Mouse (Mus musculus): Measurements from ENCODE around the gene Tbx20. TPM values are rescaled to one million over a fixed set of nuclear protein-coding genes. Genes with fewer than 3 reads are reported as not detected.

The Tbx20 gene
- not detected for polyA plus RNA-seq (2017; shearing (Covaris generic))

DNA sequence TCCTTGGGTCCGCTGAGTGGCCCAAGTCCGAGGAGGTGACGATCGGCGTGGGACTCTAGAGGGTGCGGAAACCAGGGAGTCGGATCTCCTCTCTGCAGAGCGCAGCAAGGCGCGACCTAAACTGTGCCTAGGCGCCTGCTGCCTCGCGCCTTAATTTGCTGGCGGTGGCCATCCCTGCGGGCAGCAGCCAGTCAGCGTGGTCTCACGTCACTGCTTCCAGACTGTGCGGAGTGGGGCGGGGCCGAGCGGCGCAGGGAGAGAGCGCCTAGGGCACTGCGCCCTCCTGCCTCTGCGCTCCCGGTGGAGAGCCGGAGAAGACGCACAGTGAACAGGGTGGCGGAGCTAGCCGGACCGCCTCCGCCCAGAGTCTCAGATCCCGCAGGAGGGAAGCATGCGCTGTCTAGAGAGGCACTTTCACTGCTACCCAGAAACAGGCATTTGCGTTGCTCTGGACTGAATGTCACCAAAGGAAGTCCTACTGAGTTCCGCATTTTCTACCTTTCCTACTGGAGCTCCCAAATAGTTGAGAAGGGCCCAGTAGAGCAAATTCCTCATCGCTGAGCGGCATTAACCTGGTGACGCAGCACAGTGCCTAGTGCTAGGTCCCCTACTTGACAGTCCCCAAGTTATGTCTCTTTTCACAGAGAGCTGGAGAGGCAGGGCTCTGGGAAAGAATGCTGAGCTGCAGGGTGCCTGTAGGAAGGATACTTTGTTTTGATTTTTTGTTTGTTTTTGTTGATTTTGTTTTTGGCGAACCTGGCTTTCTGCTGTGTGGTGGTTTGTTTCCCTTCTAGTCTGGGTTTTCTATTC lies at the start of gene Tbx20:
Gene Tbx20, minus strand, starts transcription at position 144 of the 810 bp plus-strand sequence.
- no peak for ATAC-seq

GRCm38 (mm10) chr9:24818511-24818910 lies 44.4 kb upstream of the Tbx20 start:
- ATAC-seq, result no peak

GRCm38 (mm10) chr9:24812461-24812860 lies 38.4 kb upstream of the Tbx20 start:
- no peak for ATAC-seq

- no peak for ATAC-seq
These were observed 18.0 kb upstream of the Tbx20 start for GRCm38 (mm10) chr9:24792110-24792509.

DNA sequence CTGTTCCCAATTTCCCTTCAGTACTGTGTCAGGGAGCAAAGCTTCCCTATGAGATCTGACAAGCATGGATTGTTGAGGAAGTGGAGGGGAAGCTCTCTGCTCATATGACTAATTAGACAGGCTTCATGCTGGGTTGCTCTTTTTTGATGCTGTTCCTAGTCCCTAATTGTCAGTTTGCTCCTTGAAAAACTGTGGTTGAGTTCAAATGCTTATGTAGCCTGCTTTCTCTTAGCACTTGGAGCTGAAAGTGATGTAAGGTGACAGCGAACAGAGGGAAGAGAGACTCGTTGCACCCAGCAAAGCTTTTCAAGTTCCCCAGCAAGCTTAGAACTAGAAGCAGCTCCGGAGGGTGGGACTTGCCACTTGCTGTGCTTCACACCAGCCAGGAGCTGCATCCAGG lies 15.3 kb upstream of the Tbx20 start:
- no peak for ATAC-seq

DNA sequence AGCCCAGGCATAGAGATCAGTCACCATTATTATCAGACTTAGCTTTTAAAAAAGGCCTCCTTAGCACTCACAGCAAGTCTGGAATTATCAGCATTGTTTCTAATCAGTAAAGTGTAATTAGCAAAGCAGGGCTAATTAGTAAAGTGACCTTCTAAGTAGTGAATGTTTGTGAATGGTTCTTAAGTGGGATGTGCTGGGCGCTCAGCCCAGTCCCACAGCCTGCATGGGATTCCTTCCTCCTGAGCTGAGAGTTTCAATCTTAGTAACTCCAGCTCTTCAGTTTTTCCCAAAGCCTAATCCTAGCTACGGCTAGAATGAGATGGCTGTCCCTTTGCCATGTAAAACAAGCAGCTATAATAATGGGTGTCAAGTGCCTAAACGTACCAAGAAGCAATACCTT lies 8.2 kb upstream of the Tbx20 start:
- no peak for ATAC-seq

- no peak for ATAC-seq
These were observed 6.9 kb upstream of the Tbx20 start for GRCm38 (mm10) chr9:24780929-24781441.

DNA sequence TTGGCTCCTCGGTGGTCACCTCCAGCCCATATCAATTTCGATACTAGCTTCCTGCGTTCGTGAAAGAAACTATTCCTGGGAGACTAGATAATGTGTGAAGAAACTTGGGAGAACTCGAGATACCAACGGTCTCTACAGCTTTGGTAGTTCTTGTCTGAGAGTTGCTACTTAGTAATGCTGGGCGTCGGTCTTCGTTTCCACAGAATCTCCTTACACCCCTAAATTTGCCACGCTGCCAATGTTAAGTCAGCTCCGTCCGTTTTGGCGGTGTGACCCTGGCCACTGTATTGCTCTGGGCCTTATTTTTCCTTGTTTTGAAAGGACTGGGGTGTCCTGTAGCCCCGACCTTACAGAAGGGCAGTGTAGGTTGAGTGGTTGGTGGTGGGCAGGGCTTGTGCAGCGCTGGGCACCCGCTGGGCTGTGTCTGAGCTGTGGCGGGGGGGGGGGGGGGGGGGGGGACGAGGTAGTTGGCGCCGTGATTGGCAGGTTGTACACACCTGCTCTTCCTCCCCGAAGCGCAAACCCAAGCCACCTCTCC lies 6.4 kb upstream of the Tbx20 start:
- no peak for ATAC-seq

- no peak for ATAC-seq
These were observed 5.9 kb upstream of the Tbx20 start for GRCm38 (mm10) chr9:24779975-24780374.

GRCm38 (mm10) chr9:24778571-24778970 lies 4.5 kb upstream of the Tbx20 start:
- no peak for ATAC-seq

DNA sequence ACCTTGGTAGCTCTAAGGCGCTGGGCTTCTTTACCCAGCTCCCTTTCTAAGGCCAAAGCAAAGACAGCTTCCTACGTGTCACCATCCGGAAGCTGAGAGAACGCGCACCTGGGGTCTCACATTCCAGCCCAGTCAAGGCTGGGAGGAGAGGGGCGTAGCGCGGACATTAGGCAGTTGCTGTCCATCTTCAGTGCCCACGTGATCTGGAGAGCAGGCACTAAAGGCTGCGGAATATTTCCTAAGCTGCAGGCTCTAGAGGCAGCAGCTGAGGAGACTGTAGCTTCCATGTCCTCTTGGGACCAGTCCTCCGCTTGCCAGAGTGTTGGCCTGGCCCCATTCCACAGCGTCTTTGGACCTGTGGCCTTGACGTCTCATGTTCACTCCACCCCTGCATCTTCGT lies 3.9 kb upstream of the Tbx20 start:
- no peak for ATAC-seq

DNA sequence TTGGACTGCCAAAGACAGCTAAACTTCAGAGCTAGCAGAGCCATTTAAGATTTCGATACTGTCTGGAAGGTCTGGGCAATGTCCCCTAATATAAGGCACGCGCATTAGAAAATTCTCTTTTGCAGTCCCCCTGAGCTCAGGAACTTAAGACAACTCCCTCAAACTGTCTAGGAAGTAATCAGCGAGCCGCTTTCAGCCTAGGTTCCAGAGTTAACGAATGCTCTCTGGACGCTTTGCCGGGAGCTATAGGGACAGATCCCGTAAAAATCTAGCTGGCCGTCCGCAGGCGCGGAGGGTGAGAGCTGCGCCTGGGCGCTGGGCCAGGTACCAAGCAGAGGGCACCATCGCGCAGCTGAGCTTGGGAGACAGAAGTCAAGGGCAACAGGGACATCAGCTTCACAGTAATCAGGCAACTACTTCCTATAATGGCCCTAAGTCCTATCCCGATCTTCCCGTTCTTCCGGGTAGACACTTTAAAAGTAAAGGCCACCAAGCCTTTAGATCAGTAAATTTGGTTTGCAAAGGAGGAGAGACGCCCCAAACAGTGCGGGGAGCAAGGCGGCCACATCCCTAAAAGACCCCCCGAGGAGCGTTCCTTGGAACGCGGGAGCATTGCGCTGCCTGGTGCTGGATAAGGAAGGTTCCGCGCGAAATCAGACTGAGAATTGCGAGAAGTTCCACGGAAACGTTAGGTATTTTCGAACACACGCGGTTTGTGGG lies 3.2 kb upstream of the Tbx20 start:
- ATAC-seq, result no peak

DNA sequence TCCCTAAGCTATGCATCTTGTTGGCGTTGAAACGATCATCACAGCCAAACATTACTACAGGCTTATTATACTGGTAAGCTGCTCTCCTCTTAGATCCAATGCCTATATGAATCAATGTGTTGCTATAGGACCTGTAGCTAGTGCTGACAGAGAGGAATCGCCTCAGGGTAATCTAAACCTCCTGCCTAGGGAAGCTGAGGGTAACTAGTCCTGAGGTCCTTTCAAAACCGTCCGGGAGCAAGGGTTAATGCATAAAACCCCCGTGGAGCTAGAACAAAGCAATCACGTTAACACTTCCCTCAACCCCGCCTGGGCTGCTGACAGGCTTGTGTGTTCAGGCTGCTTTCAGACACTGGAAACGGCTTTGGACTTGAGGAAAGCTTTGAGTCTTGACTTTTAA lies 2.4 kb upstream of the Tbx20 start:
- no peak for ATAC-seq

DNA sequence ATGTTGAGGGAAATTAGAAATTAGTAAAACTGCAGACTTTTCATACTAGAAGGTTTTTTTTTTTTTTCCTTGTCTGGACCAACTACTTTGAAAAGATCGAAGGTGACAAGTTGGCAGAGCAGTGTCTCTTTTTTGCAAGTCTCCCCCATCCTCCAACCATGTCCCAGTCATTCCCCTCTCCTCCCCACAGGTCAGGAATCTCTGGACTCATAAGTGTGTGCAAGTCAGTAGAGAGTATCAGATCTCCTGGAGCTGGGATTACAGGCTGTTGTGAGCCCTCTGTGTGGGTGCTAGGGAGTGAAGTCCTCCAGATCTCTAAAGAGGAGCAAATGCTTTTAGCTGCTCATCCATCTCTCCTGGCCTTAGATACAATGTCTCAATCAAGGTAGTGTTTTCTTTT lies 1.5 kb upstream of the Tbx20 start:
- ATAC-seq, result no peak

GRCm38 (mm10) chr9:24775001-24775400 lies 898 bp upstream of the Tbx20 start:
- ATAC-seq, result no peak

- ATAC-seq, result no peak
These were observed 434 bp downstream of the Tbx20 start for GRCm38 (mm10) chr9:24773669-24774068.

DNA sequence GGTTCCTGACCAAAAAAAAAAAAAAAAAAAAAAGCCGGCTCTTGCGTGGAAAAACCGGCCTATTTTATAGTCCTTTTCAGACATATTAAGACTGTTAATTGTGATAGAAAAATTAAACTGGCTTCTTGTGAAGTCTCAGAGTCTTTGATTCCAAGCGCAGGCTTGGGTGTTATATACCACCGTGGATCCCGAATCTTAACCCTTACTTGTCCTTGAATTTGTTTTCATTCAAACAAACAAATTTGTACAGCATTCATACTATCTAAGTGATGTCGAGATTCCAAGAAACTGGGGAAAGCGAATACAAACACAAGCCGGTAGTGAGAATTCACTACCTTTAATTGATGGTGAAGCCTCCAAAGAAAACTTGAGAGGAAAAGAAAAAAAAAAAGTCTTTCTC lies 932 bp downstream of the Tbx20 start:
- ATAC-seq, result no peak

GRCm38 (mm10) chr9:24772431-24773120 lies 1.5 kb downstream of the Tbx20 start:
- no peak for ATAC-seq

- no peak for ATAC-seq
These were observed 2.4 kb downstream of the Tbx20 start for GRCm38 (mm10) chr9:24771713-24772112.

DNA sequence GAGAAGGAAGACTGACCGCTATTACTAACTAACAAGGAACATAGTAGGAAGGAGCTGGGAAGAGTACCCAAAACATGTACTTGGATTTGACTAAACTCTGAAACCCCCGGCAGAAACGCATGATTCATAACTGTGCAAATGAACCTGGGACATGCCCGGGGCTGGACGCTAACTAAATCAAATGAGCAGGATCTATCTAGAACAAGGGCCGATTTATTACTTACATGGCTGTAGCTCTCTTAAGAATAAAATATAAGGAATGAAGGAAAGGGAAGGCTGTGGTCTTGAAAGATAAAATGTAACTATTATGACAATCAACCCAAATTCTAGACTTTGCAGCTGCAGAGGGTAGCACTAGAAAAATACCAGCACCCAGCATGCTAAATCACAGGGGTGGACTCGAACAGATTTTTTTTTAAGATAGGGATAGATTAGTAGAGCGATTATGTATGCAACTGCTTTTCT lies 3.1 kb downstream of the Tbx20 start:
- no peak for ATAC-seq

DNA sequence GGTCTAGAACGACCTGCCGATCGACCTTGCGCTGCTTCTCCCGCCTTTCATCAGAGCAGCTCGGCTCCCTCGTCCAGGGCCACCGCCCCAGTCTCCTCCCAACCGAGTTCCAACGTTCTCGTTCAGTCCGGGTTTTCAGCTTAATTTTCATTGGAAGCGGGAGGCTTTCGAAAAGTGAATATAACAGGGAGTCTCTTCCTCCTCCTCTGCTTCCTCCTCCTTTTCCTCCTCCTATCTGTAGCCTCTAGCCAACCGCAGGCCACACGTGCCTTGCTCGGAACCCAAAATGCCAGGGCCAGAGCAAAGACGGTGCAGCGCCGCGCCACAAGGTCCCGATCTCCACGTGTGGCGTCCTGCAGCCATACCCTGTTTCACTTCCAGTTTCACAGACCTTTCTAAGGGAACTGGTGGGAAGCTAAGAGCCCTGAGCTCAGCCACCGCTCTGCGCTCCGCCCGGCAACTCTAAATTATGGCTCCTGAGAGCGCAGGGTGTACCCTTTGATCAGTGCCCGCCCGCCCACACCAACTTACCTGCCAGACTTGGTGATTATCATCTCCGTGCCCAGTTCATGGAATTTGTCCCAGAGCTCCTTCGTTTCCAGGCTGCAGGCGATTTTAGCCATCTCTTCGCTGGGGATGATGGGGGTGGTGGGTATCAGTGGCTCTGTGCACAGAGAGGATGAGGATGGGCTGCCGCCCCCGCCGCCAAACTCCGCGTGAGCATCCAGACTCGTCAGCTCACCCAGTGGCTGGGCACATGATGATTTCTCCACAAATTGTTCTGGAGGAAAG lies 3.8 kb downstream of the Tbx20 start:
- ATAC-seq, result no peak

- ATAC-seq, result no peak
These were observed 4.5 kb downstream of the Tbx20 start for GRCm38 (mm10) chr9:24769611-24770010.

Data from CD4-positive, CD25-positive, alpha-beta regulatory T cell, adult 4 months (primary cell).